Mouse (Mus musculus): Measurements from ENCODE around the gene Mipep. TPM values are rescaled to one million over a fixed set of nuclear protein-coding genes. Genes with fewer than 3 reads are reported as not detected.

Mipep gene
- polyA plus RNA-seq, 1 experiment from 2014 or later = 16.4 TPM

DNA sequence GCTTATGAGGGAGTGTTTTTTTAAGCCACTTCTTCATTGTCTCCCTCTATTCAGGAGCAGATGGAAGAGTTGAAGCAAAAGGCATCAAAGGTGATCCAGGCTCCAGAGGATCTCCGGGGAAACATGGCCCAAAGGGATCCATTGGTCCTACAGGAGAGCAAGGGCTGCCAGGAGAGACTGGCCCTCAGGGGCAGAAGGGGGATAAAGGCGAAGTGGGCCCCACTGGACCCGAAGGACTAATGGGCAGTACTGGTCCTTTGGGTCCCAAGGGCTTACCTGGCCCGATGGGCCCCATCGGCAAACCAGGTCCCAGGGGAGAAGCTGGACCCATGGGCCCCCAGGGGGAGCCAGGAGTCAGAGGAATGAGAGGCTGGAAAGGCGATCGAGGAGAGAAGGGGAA, 5.2 kb upstream of the Mipep start:
- Histone ChIP-seq H3K27ac (no peak overlapping the region), H3K27me3 (peaks cover 3% of the 10 kb centered on the region; the same call in 1 of the 2 replicates), H3K9ac (no peak overlapping the region), H3K4me1 (replicated peaks) (no peaks in the 10 kb centered on the region), H3K9me3 (no peaks in the 10 kb centered on the region), H3K36me3 (no peaks in the 10 kb centered on the region), H3K4me3 (no peak overlapping the region), H3K4me2 (no peak overlapping the region)
- no peak for ATAC-seq (ENCODE audit: low FRiP score)
- 92% methylated on average over 7 of the region's 7 CpGs for WGBS

DNA sequence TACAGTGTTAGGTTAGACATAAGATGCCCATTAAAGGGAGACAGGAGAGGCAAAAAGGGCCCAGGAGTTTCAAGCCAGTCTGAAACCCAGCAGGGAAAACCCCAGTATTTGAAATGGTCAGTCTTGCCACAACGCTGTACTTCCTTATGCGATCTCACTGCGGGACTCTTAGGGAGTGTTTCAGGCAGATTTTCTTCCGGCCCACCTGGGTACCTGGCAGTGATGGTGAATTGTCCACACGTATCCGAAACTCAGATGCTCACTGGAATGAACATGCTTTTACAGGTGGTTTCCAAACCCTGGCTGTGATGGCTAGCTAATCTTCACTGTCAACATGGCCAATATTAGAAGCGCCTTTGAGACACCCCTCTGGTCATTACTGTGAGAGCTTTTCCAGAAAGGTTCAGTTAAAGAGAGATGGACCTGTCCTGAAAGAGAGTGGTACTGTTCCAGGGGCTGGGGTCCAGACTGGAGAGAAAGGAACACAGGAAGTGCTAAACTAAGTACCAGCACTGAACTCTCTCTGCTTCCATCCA, 2.2 kb upstream of the Mipep start:
- ATAC-seq (ENCODE audit: low FRiP score) = no peak
- H3K9me3 ChIP-seq = no peaks in the 10 kb centered on the region
- no peak overlapping the region for H3K4me2 ChIP-seq
- H3K27ac ChIP-seq = no peak overlapping the region
- no peak overlapping the region for H3K9ac ChIP-seq
- peaks cover 7% of the 10 kb centered on the region for H3K4me1 ChIP-seq (replicated peaks)
- H3K27me3 ChIP-seq = peaks cover 3% of the 10 kb centered on the region; the same call in 1 of the 2 replicates
- WGBS = 48% methylated on average over 7 of the region's 7 CpGs
- no peak overlapping the region for H3K4me3 ChIP-seq
- no peaks in the 10 kb centered on the region for H3K36me3 ChIP-seq

DNA sequence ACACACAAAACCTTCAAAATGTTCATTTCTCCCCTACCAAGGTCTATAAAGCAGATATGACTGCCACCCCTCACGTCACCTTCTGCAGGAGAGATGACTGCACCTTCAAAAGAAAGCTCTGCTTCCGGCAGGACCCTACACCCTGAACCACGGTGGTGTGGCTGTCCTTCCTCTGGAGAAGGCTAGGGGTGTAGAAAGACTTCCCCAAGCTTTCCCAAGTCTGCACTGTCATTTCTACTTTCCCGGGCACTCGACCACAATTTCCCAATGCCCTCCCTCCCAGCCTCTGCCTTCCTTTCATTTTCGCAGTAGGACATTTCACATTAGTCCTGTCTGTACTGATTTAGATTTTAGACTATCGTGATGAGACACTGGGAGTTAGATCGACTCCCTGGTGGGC, 1.2 kb upstream of the Mipep start:
- peaks cover 3% of the 10 kb centered on the region; the same call in 1 of the 2 replicates for H3K27me3 ChIP-seq
- no peaks in the 10 kb centered on the region for H3K9me3 ChIP-seq
- no peak overlapping the region for H3K27ac ChIP-seq
- H3K9ac ChIP-seq = no peak overlapping the region
- WGBS = 41% methylated on average over 8 of the region's 8 CpGs
- H3K4me3 ChIP-seq = no peak overlapping the region
- no peak overlapping the region for H3K4me2 ChIP-seq
- H3K36me3 ChIP-seq = peaks cover 2% of the 10 kb centered on the region; the same call in 1 of the 2 replicates
- ATAC-seq (ENCODE audit: low FRiP score) = no peak
- peaks cover 7% of the 10 kb centered on the region for H3K4me1 ChIP-seq (replicated peaks)

DNA sequence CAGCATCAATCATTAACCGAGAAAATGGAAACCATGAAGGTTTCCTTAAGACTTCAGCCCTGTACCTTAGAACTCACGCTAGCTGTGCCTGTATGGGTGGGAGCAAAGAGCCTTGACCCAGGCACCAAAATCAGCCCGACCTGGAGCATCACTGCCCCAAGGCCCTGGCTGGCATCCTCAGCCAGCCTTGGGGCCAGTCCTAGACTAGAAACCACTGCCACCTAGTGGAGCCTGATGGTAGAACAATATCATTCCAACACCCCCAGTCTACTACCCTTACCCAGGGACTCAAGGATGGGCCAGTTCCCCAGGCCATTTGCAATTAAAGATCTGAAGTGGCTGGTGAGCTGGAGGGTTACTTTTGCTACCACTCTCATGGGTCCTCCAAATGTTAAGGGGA, 5.7 kb downstream of the Mipep start:
- Histone ChIP-seq H3K9ac (no peak overlapping the region), H3K4me1 (replicated peaks) (peaks cover 5% of the 10 kb centered on the region), H3K9me3 (no peaks in the 10 kb centered on the region), H3K4me3 (no peak overlapping the region), H3K36me3 (peaks cover 35% of the 10 kb centered on the region), H3K27me3 (no peaks in the 10 kb centered on the region), H3K4me2 (no peak overlapping the region), H3K27ac (no peak overlapping the region)
- 44% methylated on average over 3 of the region's 3 CpGs for WGBS
- ATAC-seq (ENCODE audit: low FRiP score) = peak; percentile 24; the same call in 1 of the 2 replicates

DNA sequence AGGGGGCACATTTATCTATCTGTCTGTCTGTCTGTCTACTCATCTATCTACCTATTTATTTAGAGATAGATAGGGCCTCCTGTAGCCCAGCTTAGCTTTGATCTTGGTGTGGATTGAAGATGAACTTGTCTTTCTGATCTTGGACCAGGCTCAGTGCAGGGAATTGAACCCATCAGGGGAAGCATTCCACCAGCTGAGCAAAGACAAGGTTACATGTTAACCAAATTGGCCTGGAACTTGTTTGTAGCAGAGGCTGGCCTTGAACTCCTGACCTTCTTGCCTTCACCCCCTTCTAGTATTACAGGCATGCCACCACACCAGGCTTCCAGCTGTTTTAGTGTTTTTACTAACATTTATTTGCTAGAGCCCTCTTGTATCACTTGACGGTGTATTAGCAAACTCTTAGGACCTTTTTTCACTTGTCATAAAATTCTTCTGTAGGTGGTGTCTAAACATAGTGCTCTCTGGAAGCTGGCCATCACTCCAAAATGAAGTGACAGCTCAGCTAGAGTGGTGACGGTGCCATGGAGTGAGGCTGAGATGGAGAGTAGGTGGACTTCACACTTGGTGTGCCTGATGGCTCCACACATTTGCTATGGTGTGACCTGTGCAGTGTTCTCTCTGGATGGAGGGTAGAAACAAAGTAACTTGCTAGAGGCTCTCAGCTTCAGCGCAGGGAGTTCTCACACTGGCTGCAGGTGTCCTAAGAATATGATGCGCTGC, 12.4 kb downstream of the Mipep start:
- Histone ChIP-seq H3K27ac (no peak overlapping the region), H3K4me3 (no peak overlapping the region), H3K9ac (no peak overlapping the region), H3K36me3 (peaks cover 40% of the 10 kb centered on the region), H3K4me1 (replicated peaks) (no peaks in the 10 kb centered on the region), H3K9me3 (no peaks in the 10 kb centered on the region), H3K4me2 (no peak overlapping the region), H3K27me3 (no peaks in the 10 kb centered on the region)
- no peak for ATAC-seq (ENCODE audit: low FRiP score)
- 88% methylated on average over 4 of the region's 4 CpGs for WGBS

DNA sequence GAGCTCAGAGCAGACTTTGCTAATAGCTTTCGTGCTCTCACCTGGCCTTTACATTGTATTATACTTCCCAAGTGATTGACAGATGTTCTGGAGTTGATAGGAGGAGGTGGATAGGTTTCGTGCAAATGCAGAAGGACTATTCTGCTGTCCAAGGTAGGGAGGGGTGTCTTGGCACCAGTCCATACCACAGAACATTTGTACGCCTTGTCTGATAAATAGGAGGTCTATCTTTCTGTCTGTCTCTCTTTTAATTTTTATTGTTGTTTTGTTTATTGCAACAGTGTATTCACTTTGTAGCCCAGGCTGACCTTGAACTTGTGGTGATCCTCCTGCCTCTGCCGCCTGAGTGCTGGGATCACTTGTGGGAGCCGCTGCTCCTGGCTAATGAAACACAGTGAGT, 13.2 kb downstream of the Mipep start:
- peaks cover 39% of the 10 kb centered on the region for H3K36me3 ChIP-seq

DNA sequence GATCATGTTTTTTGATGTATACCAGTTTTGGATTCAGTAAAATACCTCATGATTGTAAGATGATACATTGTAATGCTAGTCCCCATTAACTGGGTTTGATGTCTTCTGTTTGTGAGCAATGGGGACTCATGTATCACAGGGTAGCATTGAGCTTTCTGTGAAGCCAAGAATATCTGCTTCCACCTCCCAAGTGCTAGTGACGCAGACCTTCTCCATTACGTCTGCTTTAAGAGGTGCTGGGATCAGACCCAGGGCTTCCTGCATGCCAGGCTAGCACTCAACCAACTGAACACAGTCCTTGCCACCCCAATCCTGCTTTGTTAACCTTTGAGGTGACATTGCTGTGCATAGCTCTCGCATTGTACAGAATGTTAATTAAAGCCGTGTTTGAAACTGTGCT, 14.3 kb downstream of the Mipep start:
- Histone ChIP-seq H3K9me3 (no peaks in the 10 kb centered on the region), H3K9ac (no peak overlapping the region), H3K27ac (no peak overlapping the region), H3K4me3 (no peak overlapping the region), H3K4me2 (no peak overlapping the region), H3K36me3 (peaks cover 50% of the 10 kb centered on the region), H3K4me1 (replicated peaks) (no peaks in the 10 kb centered on the region), H3K27me3 (no peaks in the 10 kb centered on the region)
- 93% methylated on average over 4 of the region's 4 CpGs for WGBS
- ATAC-seq (ENCODE audit: low FRiP score) = no peak

More for the DNA sequence above, 13.2 kb downstream of the Mipep start:
- Histone ChIP-seq H3K27me3 (no peaks in the 10 kb centered on the region), H3K4me1 (replicated peaks) (no peaks in the 10 kb centered on the region), H3K4me2 (no peak overlapping the region), H3K4me3 (no peak overlapping the region), H3K27ac (no peak overlapping the region), H3K9me3 (no peaks in the 10 kb centered on the region), H3K9ac (no peak overlapping the region)
- WGBS = 94% methylated on average over 5 of the region's 5 CpGs
- ATAC-seq (ENCODE audit: low FRiP score) = no peak

DNA sequence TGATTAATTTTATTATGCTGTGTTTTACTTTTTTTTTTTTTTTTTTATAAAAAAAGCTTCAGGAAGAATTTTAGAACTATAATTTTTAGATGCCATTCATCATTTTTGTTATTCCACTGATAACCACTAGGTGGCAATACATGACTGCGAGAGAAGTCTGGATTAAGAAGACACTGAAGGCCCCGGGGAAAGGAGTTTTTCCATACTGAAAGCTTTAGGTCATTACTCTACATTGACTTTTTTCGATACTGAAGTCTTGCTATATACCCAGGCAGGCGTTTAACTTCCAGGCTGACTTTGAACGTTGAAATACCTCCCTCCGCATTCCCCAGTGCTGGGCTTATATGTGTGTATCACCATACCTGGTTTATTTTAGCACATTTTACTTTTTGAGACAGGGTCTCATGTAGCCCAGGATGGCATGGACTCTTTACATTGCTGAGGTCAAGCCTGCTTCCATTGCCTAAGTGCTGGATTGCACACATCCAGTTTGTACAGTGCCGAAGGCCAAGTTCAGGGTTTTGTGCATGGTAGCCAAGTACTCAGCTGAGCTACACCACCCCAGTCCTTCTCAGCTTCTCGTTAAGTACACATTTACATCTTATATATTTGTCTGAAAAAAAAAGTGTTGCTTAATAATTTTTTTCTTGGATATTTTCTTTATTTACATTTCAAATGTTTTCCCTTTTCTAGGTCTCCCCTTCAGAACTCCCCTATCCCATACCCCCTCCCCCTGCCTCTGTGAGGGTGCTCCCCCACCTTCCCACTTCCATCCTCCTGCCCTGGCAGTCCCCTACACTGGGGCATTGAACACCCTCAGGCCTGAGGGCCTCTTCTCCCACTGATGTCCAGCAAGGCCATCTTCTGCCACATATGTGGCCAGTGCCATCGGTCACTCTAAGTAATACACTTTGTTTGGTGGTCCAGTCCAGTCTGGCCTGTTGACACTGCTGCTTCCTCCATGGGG, 15.7 kb downstream of the Mipep start:
- 0 out of 2 replicates have a peak, but pooled peaks have one; percentile 28 for ATAC-seq (ENCODE audit: low FRiP score)

DNA sequence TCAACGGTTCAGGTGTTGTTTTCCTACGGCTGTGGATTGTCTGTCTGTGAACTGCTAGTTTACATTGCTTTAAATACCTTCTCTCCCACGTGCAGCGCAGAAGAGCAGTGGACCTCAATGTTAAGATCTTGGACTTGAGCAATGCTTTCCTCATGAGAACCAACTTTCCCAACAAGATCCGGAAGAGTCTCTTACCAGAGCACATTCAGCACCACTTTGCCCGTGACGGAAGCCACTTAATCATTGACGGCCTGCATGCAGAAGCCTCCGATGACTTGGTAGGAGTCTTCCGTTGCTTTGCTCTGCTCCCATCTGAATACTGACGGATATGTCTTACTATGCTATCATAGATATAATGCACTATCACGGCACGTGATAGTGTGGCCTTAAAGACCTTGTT, 17.7 kb downstream of the Mipep start:
- H3K9ac ChIP-seq = no peak overlapping the region
- no peaks in the 10 kb centered on the region for H3K9me3 ChIP-seq
- no peaks in the 10 kb centered on the region for H3K27me3 ChIP-seq
- peaks cover 51% of the 10 kb centered on the region for H3K36me3 ChIP-seq
- H3K27ac ChIP-seq = no peak overlapping the region
- WGBS = 97% methylated on average over 13 of the region's 13 CpGs
- H3K4me1 ChIP-seq (replicated peaks) = no peaks in the 10 kb centered on the region
- no peak overlapping the region for H3K4me3 ChIP-seq
- no peak overlapping the region for H3K4me2 ChIP-seq
- ATAC-seq (ENCODE audit: low FRiP score) = no peak

More for the DNA sequence above, 15.7 kb downstream of the Mipep start:
- Histone ChIP-seq H3K9ac (no peak overlapping the region), H3K4me2 (no peak overlapping the region), H3K36me3 (peaks cover 60% of the 10 kb centered on the region), H3K4me3 (no peak overlapping the region), H3K4me1 (replicated peaks) (no peaks in the 10 kb centered on the region), H3K27ac (no peak overlapping the region), H3K9me3 (no peaks in the 10 kb centered on the region), H3K27me3 (no peaks in the 10 kb centered on the region)
- 54% methylated on average over 9 of the region's 9 CpGs for WGBS

DNA sequence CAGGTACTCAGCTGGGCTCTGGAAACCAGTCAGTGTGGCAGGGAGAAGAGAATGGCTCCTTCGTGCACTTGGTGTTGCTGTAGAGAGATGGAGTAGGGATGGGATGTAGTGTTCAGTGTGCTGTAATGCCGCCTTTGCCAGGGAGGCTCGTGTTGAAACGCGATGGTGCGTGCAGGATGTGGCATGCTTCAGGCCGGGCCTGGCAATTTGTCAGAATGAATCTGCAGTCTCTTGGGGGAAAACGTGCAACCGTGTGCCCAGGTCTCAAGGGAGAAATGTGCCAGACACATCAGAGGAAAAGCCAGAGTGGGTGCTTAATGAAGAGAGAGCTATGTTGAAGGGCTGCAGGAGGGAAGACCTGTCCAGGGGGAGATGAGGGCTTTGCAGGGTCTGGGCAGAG, 20.6 kb downstream of the Mipep start:
- H3K4me3 ChIP-seq = no peak overlapping the region
- H3K9ac ChIP-seq = peak overlapping the region; percentile 15; the same call in 1 of the 2 replicates
- 92% methylated on average over 9 of the region's 9 CpGs for WGBS
- peaks cover 38% of the 10 kb centered on the region for H3K36me3 ChIP-seq
- H3K9me3 ChIP-seq = no peaks in the 10 kb centered on the region
- no peak for ATAC-seq (ENCODE audit: low FRiP score)
- no peaks in the 10 kb centered on the region for H3K4me1 ChIP-seq (replicated peaks)
- H3K27me3 ChIP-seq = no peaks in the 10 kb centered on the region
- no peak overlapping the region for H3K4me2 ChIP-seq
- H3K27ac ChIP-seq = no peak overlapping the region

DNA sequence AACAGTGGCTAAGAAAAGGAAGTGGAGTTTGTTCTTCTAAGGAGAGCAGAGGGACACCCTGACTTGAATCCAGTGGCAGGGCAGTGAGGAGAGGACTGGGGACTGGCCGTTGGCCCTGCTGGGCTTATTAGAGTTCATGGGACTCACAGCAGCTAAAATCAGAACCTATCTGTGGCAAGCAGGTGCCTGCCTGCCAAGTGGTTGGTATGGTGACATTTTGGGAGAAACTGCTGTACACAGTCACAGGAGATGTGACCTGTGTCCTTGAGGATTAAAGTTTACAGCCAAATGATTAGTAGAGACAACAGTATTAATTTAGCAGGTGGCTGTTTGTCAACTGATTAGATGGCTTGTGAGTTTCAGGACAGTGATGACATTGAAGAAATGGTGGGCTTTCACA, 21.5 kb downstream of the Mipep start:
- Histone ChIP-seq H3K4me3 (no peak overlapping the region), H3K9me3 (no peaks in the 10 kb centered on the region), H3K27me3 (no peaks in the 10 kb centered on the region), H3K4me1 (replicated peaks) (no peaks in the 10 kb centered on the region), H3K36me3 (peaks cover 38% of the 10 kb centered on the region), H3K4me2 (no peak overlapping the region), H3K27ac (no peak overlapping the region), H3K9ac (no peak overlapping the region)
- 95% methylated on average over 1 of the region's 1 CpGs for WGBS
- ATAC-seq (ENCODE audit: low FRiP score) = no peak

DNA sequence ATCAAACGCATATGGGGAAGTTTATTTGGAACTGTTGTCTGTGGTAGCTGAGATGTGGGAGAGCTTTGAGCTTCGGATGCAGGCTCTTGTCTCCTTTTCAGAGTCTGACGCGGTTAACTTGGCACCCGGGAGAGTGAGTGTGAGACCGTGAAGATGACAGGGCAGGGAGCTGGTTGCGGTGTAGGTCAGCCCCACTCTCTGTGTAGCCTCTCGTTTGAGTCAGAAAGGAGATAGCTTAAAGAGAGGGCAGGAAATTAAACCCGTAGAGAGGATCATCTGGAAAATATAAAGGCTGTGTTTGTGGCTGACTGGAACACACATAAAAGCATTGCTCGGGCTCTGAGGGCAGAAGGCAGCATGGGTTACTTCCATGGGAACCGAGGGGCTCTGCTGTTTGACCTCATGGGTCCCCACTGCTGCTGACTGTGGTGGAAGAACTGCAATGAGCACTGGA, 22.5 kb downstream of the Mipep start:
- Histone ChIP-seq H3K4me2 (no peak overlapping the region), H3K4me1 (replicated peaks) (no peaks in the 10 kb centered on the region), H3K9me3 (no peaks in the 10 kb centered on the region), H3K4me3 (no peak overlapping the region), H3K9ac (no peak overlapping the region; the same call in 1 of the 2 replicates), H3K27ac (no peak overlapping the region), H3K27me3 (no peaks in the 10 kb centered on the region), H3K36me3 (peaks cover 44% of the 10 kb centered on the region)
- ATAC-seq (ENCODE audit: low FRiP score) = no peak
- 60% methylated on average over 11 of the region's 11 CpGs for WGBS
